Mouse (Mus musculus): ENCODE results near the gene Sv2a. TPM values are rescaled to one million over a fixed set of nuclear protein-coding genes. Genes with fewer than 3 reads are reported as not detected.

The Sv2a gene
- polyA plus RNA-seq, 1 experiment from 2014 or later = 44.4 TPM

- 75% methylated on average over 9 of the region's 9 CpGs for WGBS
- Histone ChIP-seq H3K4me2 (replicated peaks) (peak overlapping the region; percentile 46), H3K27me3 (replicated peaks) (no peaks in the 10 kb centered on the region), H3K9ac (no peak overlapping the region), H3K27ac (no peak overlapping the region), H3K4me3 (no peak overlapping the region), H3K4me1 (peaks cover 19% of the 10 kb centered on the region), H3K9me3 (no peaks in the 10 kb centered on the region), H3K36me3 (no peaks in the 10 kb centered on the region)
- ATAC-seq (ENCODE audit: low FRiP score, low read depth) = no peak
These were observed 59.8 kb downstream of the Sv2a start for GRCm38 (mm10) chr3:96240799-96241197.

GRCm38 (mm10) chr3:96243921-96244572 is 63.1 kb downstream of the Sv2a start:
- Histone ChIP-seq H3K36me3 (no peaks in the 10 kb centered on the region), H3K9me3 (no peaks in the 10 kb centered on the region), H3K9ac (peak overlapping the region; percentile 68; the same call in 1 of the 2 replicates), H3K4me1 (peaks cover 16% of the 10 kb centered on the region), H3K4me3 (no peak overlapping the region), H3K27me3 (replicated peaks) (no peaks in the 10 kb centered on the region), H3K4me2 (replicated peaks) (peak overlapping the region; percentile 64), H3K27ac (peak overlapping the region; percentile 92; the same call in 1 of the 2 replicates)
- 80% methylated on average over 7 of the region's 7 CpGs for WGBS
- ATAC-seq (ENCODE audit: low FRiP score, low read depth) = no peak

Small RNAs within 50 kb of the gene (microRNA-seq; reads per million reads assigned to microRNA genes)
- not detected for gene Gm44492
- not detected for gene Gm47311

Other genes with a start within 250 kb of the Sv2a start
- gene Plekho1, start 185.2 kb upstream of the Sv2a start, polyA plus RNA-seq (2016; fragmentation: Nextera tagmentation; extraction: Ambion mirVana) = 90.0 and 91.9 TPM in 2 replicates
- 48.3 TPM in 2 replicates for gene Vps45, start 122.7 kb upstream of the Sv2a start, polyA plus RNA-seq (2016; fragmentation: Nextera tagmentation; extraction: Ambion mirVana)
- gene Otud7b, start 76.6 kb upstream of the Sv2a start, polyA plus RNA-seq (2016; fragmentation: Nextera tagmentation; extraction: Ambion mirVana) = 11.6 and 16.2 TPM in 2 replicates
- gene Mtmr11, start 19.1 kb upstream of the Sv2a start, polyA plus RNA-seq (2016; fragmentation: Nextera tagmentation; extraction: Ambion mirVana) = 9.8 and 14.1 TPM in 2 replicates
- gene Sf3b4, start 8.8 kb upstream of the Sv2a start, polyA plus RNA-seq (2016; fragmentation: Nextera tagmentation; extraction: Ambion mirVana) = 165 and 183 TPM in 2 replicates
- 60.8 and 69.5 TPM in 2 replicates for gene Bola1, start 38.6 kb downstream of the Sv2a start, polyA plus RNA-seq (2016; fragmentation: Nextera tagmentation; extraction: Ambion mirVana)
- 1.7 TPM in 1 of 2 replicates, not detected in the other for gene Hist2h2ab, start 38.7 kb downstream of the Sv2a start, polyA plus RNA-seq (2016; fragmentation: Nextera tagmentation; extraction: Ambion mirVana)
- 5.7 and 9.5 TPM in 2 replicates for gene Hist2h2ac, start 39.7 kb downstream of the Sv2a start, polyA plus RNA-seq (2016; fragmentation: Nextera tagmentation; extraction: Ambion mirVana)
- gene Hist2h2be, start 40.0 kb downstream of the Sv2a start, polyA plus RNA-seq (2016; fragmentation: Nextera tagmentation; extraction: Ambion mirVana) = 5.6 and 5.7 TPM in 2 replicates
- 5.0 and 8.2 TPM in 2 replicates for gene Hist2h3c2, start 58.0 kb downstream of the Sv2a start, polyA plus RNA-seq (2016; fragmentation: Nextera tagmentation; extraction: Ambion mirVana)
- gene Hist2h2aa2, start 59.1 kb downstream of the Sv2a start, polyA plus RNA-seq (2016; fragmentation: Nextera tagmentation; extraction: Ambion mirVana) = 54.5 and 73.7 TPM in 2 replicates
- 19.2 and 21.1 TPM in 2 replicates for gene Hist2h2aa1, start 64.3 kb downstream of the Sv2a start, polyA plus RNA-seq (2016; fragmentation: Nextera tagmentation; extraction: Ambion mirVana)
- 0.50 and 1.1 TPM in 2 replicates for gene Hist2h3c1, start 65.5 kb downstream of the Sv2a start, polyA plus RNA-seq (2016; fragmentation: Nextera tagmentation; extraction: Ambion mirVana)
- gene Hist2h4, start 82.2 kb downstream of the Sv2a start, polyA plus RNA-seq (2016; fragmentation: Nextera tagmentation; extraction: Ambion mirVana) = 8.5 and 13.5 TPM in 2 replicates
- gene Hist2h3b, start 87.5 kb downstream of the Sv2a start, polyA plus RNA-seq (2016; fragmentation: Nextera tagmentation; extraction: Ambion mirVana) = 41.2 and 58.9 TPM in 2 replicates
- 9.1 and 16.6 TPM in 2 replicates for gene Hist2h2bb, start 88.6 kb downstream of the Sv2a start, polyA plus RNA-seq (2016; fragmentation: Nextera tagmentation; extraction: Ambion mirVana)
- 1.4 and 1.5 TPM in 2 replicates for gene Fcgr1, start 112.8 kb downstream of the Sv2a start, polyA plus RNA-seq (2016; fragmentation: Nextera tagmentation; extraction: Ambion mirVana)

All from neural tube, embryonic 12.5 days (tissue).